Mouse (Mus musculus) cortical plate, adult 2 months (tissue): ENCODE measurements around the gene Ss18l2.

Experiments
- CTCF ChIP-seq: fragments of 200-500 bp; IDR thresholded peaks from 2 replicates; pipeline ENCODE4 v1.5.1; 2011; ENCODE audit warnings: mild to moderate bottlenecking, control low read depth, low read length; ENCODE audit not compliant: insufficient read depth; ENCODE audit errors: extremely low read depth
- POLR2A ChIP-seq: fragments of 200-500 bp; IDR thresholded peaks from 2 replicates; pipeline ENCODE4 v1.6.1; 2011; ENCODE audit warnings: mild to moderate bottlenecking, low read length, control low read depth; ENCODE audit not compliant: insufficient read depth; ENCODE audit errors: extremely low read depth

DNA sequence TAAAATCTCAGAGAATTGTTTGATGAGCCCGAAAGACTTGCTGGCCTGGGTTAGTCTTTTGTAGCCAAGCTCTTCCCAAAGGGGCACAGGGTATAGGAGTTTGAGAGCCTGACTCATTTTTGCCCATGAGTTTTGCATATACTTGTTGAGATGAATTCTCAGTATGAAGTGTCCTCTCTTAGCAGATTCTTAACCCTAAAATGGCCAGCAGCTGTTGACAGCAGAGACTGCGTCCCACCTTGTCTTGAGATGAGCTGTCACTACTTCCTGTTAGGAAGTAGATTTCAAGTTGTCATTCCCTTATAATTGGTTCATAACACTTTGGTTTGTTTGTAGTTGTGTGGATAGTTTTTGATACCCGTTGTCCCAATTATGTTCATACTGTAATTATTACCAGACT, 31.0 kb downstream of the Ss18l2 start:
- no peak for TF ChIP-seq POLR2A
- no peak for TF ChIP-seq CTCF
